Comparison of ENCODE assay signal across 22 mouse cellular contexts in the genomic region with DNA sequence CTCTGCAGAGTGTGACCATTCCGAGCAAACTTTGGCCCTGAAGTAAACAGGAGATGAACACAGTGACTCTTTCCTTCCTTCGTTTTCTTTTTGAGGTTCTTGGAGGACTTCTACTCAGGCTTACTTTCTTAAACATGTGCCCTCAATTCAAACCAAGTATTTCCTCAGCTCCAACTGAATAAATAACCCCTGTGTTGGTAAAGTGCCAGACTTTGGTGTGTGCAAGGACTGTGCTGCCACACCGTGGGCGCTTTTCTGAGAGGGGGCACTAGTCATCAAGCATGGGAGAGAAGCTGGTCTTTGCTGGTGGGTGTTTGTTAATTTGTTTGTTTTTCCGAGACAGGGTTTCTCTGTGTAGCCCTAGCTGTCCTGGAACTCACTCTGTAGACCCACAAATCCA. TPM values are rescaled to one million over a fixed set of nuclear protein-coding genes. Genes with fewer than 3 reads are reported as not detected.
DNase-seq lines count a peak whose midpoint lies in the region; ATAC-seq and TF ChIP-seq lines count a peak whose summit lies in the region.
"Had no signal": no experiment of that assay in that cellular context is flagged by ENCODE, and none has a peak within 500 bp of the region (broad histone marks: within the 10 kb centered on the region; RNA-seq: fewer than 3 reads in every experiment).

No protein-coding gene starts in this region.

- H3K4me2 ChIP-seq in midbrain, embryonic 14.5 days (ENCODE audit: low read length), result no peak overlapping the region
- no peak overlapping the region for H3K4me2 ChIP-seq in intestine, postnatal 0 days (replicated peaks; ENCODE audit: low read depth)
- H3K4me2 ChIP-seq: forebrain, embryonic 15.5 days; heart, embryonic 13.5 days; liver, embryonic 11.5 days; lung, embryonic 15.5 days had no signal

- no peak for TF ChIP-seq CTCF in brain, embryonic 14.5 days (IDR thresholded peaks at IDR 0.05; ENCODE audit: borderline replicate concordance, extremely low read depth, insufficient read depth, insufficient read length)
- TF ChIP-seq CTCF in intestine, postnatal 0 days (IDR thresholded peaks at IDR 0.05; ENCODE audit: low read depth), result no peak

- TF ChIP-seq POLR2A in brain, embryonic 14.5 days (IDR thresholded peaks at IDR 0.05; ENCODE audit: borderline replicate concordance, extremely low read depth, insufficient read depth, insufficient read length, poor library complexity, severe bottlenecking), result no peak

- intact Hi-C loops in left cerebral cortex, postnatal 25 days (cut with DNase I), result no loop called here

- H3K36me3 ChIP-seq in midbrain, embryonic 14.5 days (ENCODE audit: control insufficient read depth, insufficient read depth, low read length), result no peaks in the 10 kb centered on the region
- H3K36me3 ChIP-seq in midbrain, embryonic 10.5 days, result no peaks in the 10 kb centered on the region
- H3K36me3 ChIP-seq in intestine, postnatal 0 days (ENCODE audit: control insufficient read depth, insufficient read depth), result no peaks in the 10 kb centered on the region
- H3K36me3 ChIP-seq: embryonic facial prominence, embryonic 10.5 days; forebrain, embryonic 15.5 days; heart, embryonic 13.5 days; limb, embryonic 10.5 days; lung, embryonic 15.5 days had no signal

- H3K9me3 ChIP-seq in midbrain, embryonic 14.5 days (ENCODE audit: control insufficient read depth, low read length), result 0 out of 2 replicates have a peak, but pooled peaks cover 3% of the 10 kb centered on the region
- no peaks in the 10 kb centered on the region for H3K9me3 ChIP-seq in midbrain, embryonic 10.5 days (replicated peaks)
- no peaks in the 10 kb centered on the region for H3K9me3 ChIP-seq in intestine, postnatal 0 days (ENCODE audit: control insufficient read depth)
- H3K9me3 ChIP-seq: embryonic facial prominence, embryonic 10.5 days; forebrain, embryonic 15.5 days; heart, embryonic 13.5 days; limb, embryonic 10.5 days; lung, embryonic 15.5 days had no signal

- H3K27ac ChIP-seq in midbrain, embryonic 14.5 days (replicated peaks; ENCODE audit: low read depth, low read length), result no peak overlapping the region
- H3K27ac ChIP-seq in midbrain, embryonic 10.5 days (replicated peaks), result no peak overlapping the region
- H3K27ac ChIP-seq in intestine, postnatal 0 days (ENCODE audit: low read depth, low read length), result no peak overlapping the region
- H3K27ac ChIP-seq: embryonic facial prominence, embryonic 10.5 days; forebrain, embryonic 15.5 days; heart, embryonic 13.5 days; layer of hippocampus, adult 2 months; limb, embryonic 10.5 days; lung, embryonic 15.5 days had no signal

- peak; percentile 26 to 43 for DNase-seq in cerebellum, postnatal 10 days
- no peak for DNase-seq in cerebellum, adult 11 months
- peak; percentile 7 for DNase-seq in midbrain, embryonic 14.5 days
- no peak for DNase-seq in midbrain, embryonic 10.5 days (ENCODE audit: low spot score)
- peak; percentile 38 for DNase-seq in brain, embryonic 14.5 days (ENCODE audit: low read depth)
- DNase-seq in lung, postnatal 36 days, result peak; percentile 60
- no peak for DNase-seq in left cerebral cortex, postnatal 25 days (ENCODE audit: low spot score in 2 of 2)
- DNase-seq: adrenal gland, postnatal 25 days; cerebellum, postnatal 36 days; heart, postnatal 36 days; right cerebral cortex, postnatal 4 days had no signal

- H3K4me3 ChIP-seq in midbrain, embryonic 14.5 days (replicated peaks; ENCODE audit: low read depth, low read length), result no peak overlapping the region
- no peak overlapping the region for H3K4me3 ChIP-seq in midbrain, embryonic 10.5 days
- H3K4me3 ChIP-seq in intestine, postnatal 0 days (ENCODE audit: low read depth, low read length), result no peak overlapping the region
- H3K4me3 ChIP-seq: embryonic facial prominence, embryonic 10.5 days; forebrain, embryonic 15.5 days; heart, embryonic 13.5 days; layer of hippocampus, adult 2 months; limb, embryonic 10.5 days; lung, embryonic 15.5 days had no signal

- no peak overlapping the region for H3K9ac ChIP-seq in midbrain, embryonic 14.5 days (replicated peaks; ENCODE audit: low read length)
- no peak overlapping the region for H3K9ac ChIP-seq in intestine, postnatal 0 days (ENCODE audit: low read depth, low read length)
- H3K9ac ChIP-seq: forebrain, embryonic 15.5 days; heart, embryonic 13.5 days; lung, embryonic 15.5 days had no signal

- ATAC-seq in midbrain, embryonic 14.5 days (ENCODE audit: low FRiP score, low TSS enrichment), result no peak
- no peak for ATAC-seq in intestine, postnatal 0 days
- ATAC-seq: activated CD4-positive, CD25-positive, alpha-beta regulatory T cell, adult 4 months; forebrain, embryonic 15.5 days; hindbrain, embryonic 16.5 days; Patski had no signal

- H3K4me1 ChIP-seq in midbrain, embryonic 14.5 days (ENCODE audit: control insufficient read depth, insufficient read depth, low read length), result peaks cover 6% of the 10 kb centered on the region
- peaks cover 13% of the 10 kb centered on the region for H3K4me1 ChIP-seq in midbrain, embryonic 10.5 days
- H3K4me1 ChIP-seq in intestine, postnatal 0 days (replicated peaks; ENCODE audit: control insufficient read depth, insufficient read depth, low read length), result no peaks in the 10 kb centered on the region

- 84% methylated on average over 5 of the region's 5 CpGs for WGBS in midbrain, embryonic 14.5 days
- WGBS in midbrain, embryonic 10.5 days, result 86% methylated on average over 5 of the region's 5 CpGs
- 81% methylated on average over 5 of the region's 5 CpGs for WGBS in intestine, postnatal 0 days

- H3K27me3 ChIP-seq in midbrain, embryonic 14.5 days (ENCODE audit: control insufficient read depth, insufficient read depth, low read length), result no peaks in the 10 kb centered on the region
- H3K27me3 ChIP-seq in midbrain, embryonic 10.5 days (ENCODE audit: low read depth, poor library complexity, severe bottlenecking), result no peaks in the 10 kb centered on the region
- no peaks in the 10 kb centered on the region for H3K27me3 ChIP-seq in intestine, postnatal 0 days (replicated peaks; ENCODE audit: control insufficient read depth, insufficient read depth, low read length)
- H3K27me3 ChIP-seq: forebrain, embryonic 15.5 days; heart, embryonic 13.5 days; lung, embryonic 15.5 days; Patski had no signal

RNA-seq across cellular contexts. Expression of a gene that starts 3.4 kb away (rescaled TPM):
- 21.2 and 32.5 TPM in 2 replicates for polyA plus RNA-seq in midbrain, embryonic 14.5 days (2014; fragmentation: Nextera tagmentation; extraction: Ambion mirVana)
- 17.5 and 22.6 TPM in 2 replicates for polyA plus RNA-seq in midbrain, embryonic 10.5 days (2016; fragmentation: Nextera tagmentation; extraction: Ambion mirVana)
- polyA plus RNA-seq in brain, embryonic 14.5 days (2012; rRNA removed), result 14.0 and 17.4 TPM in 2 replicates
- 10 to 100 TPM; 33.4 to 39.3 TPM for total RNA-seq in left cerebral cortex, postnatal 25 days (2021)
- 6.5 and 8.5 TPM in 2 replicates for polyA plus RNA-seq in intestine, postnatal 0 days (2015; fragmentation: Nextera tagmentation; extraction: Ambion mirVana)

Comparison
In these comparisons a context has a peak if more than half of its experiments do, and no peak if none do; other contexts are left out.
1. DNase-seq: peak in cerebellum, postnatal 10 days (2 of 2), midbrain, embryonic 14.5 days (single experiment), brain, embryonic 14.5 days (single experiment) and lung, postnatal 36 days (single experiment); none in cerebellum, adult 11 months (single experiment), midbrain, embryonic 10.5 days (single experiment) and left cerebral cortex, postnatal 25 days (0 of 2).